Mouse (Mus musculus) cerebral cortex, adult 2 months (tissue): ENCODE data around the gene App.

ENCODE experiments used
- WGBS: fragments of 180-500 bp; shearing (Covaris S2); methylation state at CpG from one replicate; pipeline ENCODE4 v1.1.7; 2018; 5-methylcytosine and 5-hydroxymethylcytosine counted together

App gene

GRCm38 (mm10) chr16:85151681-85152080, 21.9 kb downstream of the App start:
- 45% methylated on average over 7 of the region's 7 CpGs for WGBS

GRCm38 (mm10) chr16:85150902-85151301, 22.7 kb downstream of the App start:
- 48% methylated on average over 9 of the region's 9 CpGs for WGBS

- WGBS, result 66% methylated on average over 1 of the region's 1 CpGs
Observed at GRCm38 (mm10) chr16:85149509-85149871, 24.1 kb downstream of the App start.

GRCm38 (mm10) chr16:85148615-85149508, 24.7 kb downstream of the App start:
- WGBS, result 42% methylated on average over 9 of the region's 9 CpGs

- 43% methylated on average over 4 of the region's 4 CpGs for WGBS
Observed at GRCm38 (mm10) chr16:85147440-85147839, 26.1 kb downstream of the App start.

- 88% methylated on average over 11 of the region's 11 CpGs for WGBS
Observed at GRCm38 (mm10) chr16:85145771-85146178, 27.8 kb downstream of the App start.

- WGBS, result 76% methylated on average over 11 of the region's 11 CpGs
Observed at GRCm38 (mm10) chr16:85145369-85145768, 28.2 kb downstream of the App start.

GRCm38 (mm10) chr16:85144401-85144800, 29.2 kb downstream of the App start:
- 81% methylated on average over 6 of the region's 6 CpGs for WGBS

GRCm38 (mm10) chr16:85143863-85144262, 29.7 kb downstream of the App start:
- 47% methylated on average over 3 of the region's 3 CpGs for WGBS

GRCm38 (mm10) chr16:85143188-85143587, 30.4 kb downstream of the App start:
- WGBS, result 38% methylated on average over 3 of the region's 3 CpGs

GRCm38 (mm10) chr16:85141404-85141803, 32.2 kb downstream of the App start:
- 68% methylated on average over 4 of the region's 4 CpGs for WGBS

- 39% methylated on average over 9 of the region's 9 CpGs for WGBS
Observed at GRCm38 (mm10) chr16:85139178-85139604, 34.4 kb downstream of the App start.

- WGBS, result 37% methylated on average over 11 of the region's 11 CpGs
Observed at GRCm38 (mm10) chr16:85137348-85137747, 36.2 kb downstream of the App start.

GRCm38 (mm10) chr16:85136046-85136445, 37.5 kb downstream of the App start:
- 49% methylated on average over 4 of the region's 4 CpGs for WGBS

- WGBS, result 60% methylated on average over 5 of the region's 5 CpGs
Observed at GRCm38 (mm10) chr16:85133468-85133881, 40.1 kb downstream of the App start.

- 63% methylated on average over 8 of the region's 8 CpGs for WGBS
Observed at GRCm38 (mm10) chr16:85133057-85133456, 40.5 kb downstream of the App start.

- WGBS, result 84% methylated on average over 5 of the region's 5 CpGs
Observed at GRCm38 (mm10) chr16:85132182-85132581, 41.4 kb downstream of the App start.

- WGBS, result 56% methylated on average over 7 of the region's 7 CpGs
Observed at GRCm38 (mm10) chr16:85130861-85131556, 42.6 kb downstream of the App start.

- 39% methylated on average over 13 of the region's 13 CpGs for WGBS
Observed at GRCm38 (mm10) chr16:85128693-85129657, 44.6 kb downstream of the App start.

- 20% methylated on average over 5 of the region's 5 CpGs for WGBS
Observed at GRCm38 (mm10) chr16:85128347-85128664, 45.3 kb downstream of the App start.

- 35% methylated on average over 11 of the region's 11 CpGs for WGBS
Observed at GRCm38 (mm10) chr16:85127661-85128346, 45.8 kb downstream of the App start.
